Mouse (Mus musculus) kidney, embryonic 16.5 days (tissue): ENCODE data around the gene Dlg2. TPM values are rescaled to one million over a fixed set of nuclear protein-coding genes. Genes with fewer than 3 reads are reported as not detected.

Experiments used
- ATAC-seq: fragments of 200-750 bp; cut with Nextera tagmentation; 2 replicates; pipeline ENCODE4 v1.8.0; 2017; ENCODE audit warnings: moderate TSS enrichment; ENCODE audit not compliant: low FRiP score, low TSS enrichment
- H3K27ac ChIP-seq: fragments of 300-500 bp; sonication (generic); 2 replicates; pipeline ENCODE4 v1.5.1; 2014; ENCODE audit warnings: low read length
- H3K27me3 ChIP-seq: fragments of 300-500 bp; sonication (generic); 2 replicates; pipeline ENCODE4 v1.6.1; 2014; ENCODE audit warnings: low read length, control low read depth, mixed read lengths; ENCODE audit not compliant: insufficient read depth
- H3K36me3 ChIP-seq: fragments of 300-500 bp; sonication (generic); 2 replicates; pipeline ENCODE4 v1.6.1; 2014; ENCODE audit warnings: low read length, control low read depth, mixed read lengths; ENCODE audit not compliant: insufficient read depth
- H3K4me1 ChIP-seq: fragments of 300-500 bp; sonication (generic); 2 replicates; pipeline ENCODE4 v1.6.1; 2014; ENCODE audit warnings: low read length, control low read depth, mixed read lengths; ENCODE audit not compliant: insufficient read depth
- H3K4me2 ChIP-seq: fragments of 300-500 bp; sonication (generic); replicated peaks from 2 replicates; pipeline ENCODE4 v1.6.1; 2014; ENCODE audit warnings: low read depth, low read length
- H3K4me3 ChIP-seq: fragments of 300-500 bp; sonication (generic); 2 replicates; pipeline ENCODE4 v1.5.1; 2014; ENCODE audit warnings: mild to moderate bottlenecking, low read length
- H3K9ac ChIP-seq: fragments of 300-500 bp; sonication (generic); replicated peaks from 2 replicates; pipeline ENCODE4 v1.6.1; 2014; ENCODE audit warnings: low read length
- H3K9me3 ChIP-seq: fragments of 300-500 bp; sonication (generic); 2 replicates; pipeline ENCODE4 v1.6.1; 2016; ENCODE audit warnings: low read length, control low read depth
- WGBS: fragments of 180-500 bp; shearing (Covaris S2); extraction: QIAGEN DNeasy Blood & Tissue Kit; methylation state at CpG from one replicate; pipeline ENCODE4 v1.1.7; 2014; 5-methylcytosine and 5-hydroxymethylcytosine counted together
- polyA plus RNA-seq: library from polyadenylated mRNA; unstranded; fragments of >200 nt; fragmentation: Nextera tagmentation; extraction: Ambion mirVana; gene quantifications from 2 replicates; pipeline ENCODE4 v1.2.1, GENCODE M21; 2015

Dlg2 gene
- polyA plus RNA-seq, 1 experiment from 2014 or later = 1.0 TPM

DNA sequence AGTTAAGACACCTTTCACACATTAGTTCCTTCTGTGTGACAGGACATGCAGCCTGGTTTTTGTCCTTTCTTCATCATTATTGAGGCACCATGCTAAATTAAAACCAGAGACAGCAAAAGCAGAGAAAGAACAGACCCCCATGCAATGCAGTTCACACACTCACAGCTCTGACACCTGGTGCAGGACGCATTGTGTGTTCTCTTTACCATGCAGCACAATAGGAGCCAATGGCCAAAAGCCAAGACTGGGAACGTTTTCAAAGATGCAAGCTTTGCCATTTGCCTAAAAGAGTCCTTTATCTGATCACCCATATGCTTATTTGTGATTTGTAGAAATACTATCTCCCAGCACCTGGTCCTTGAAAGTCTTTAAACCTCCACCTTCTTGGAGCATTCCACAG lies 1824.6 kb downstream of the Dlg2 start:
- H3K4me1 ChIP-seq = no peaks in the 10 kb centered on the region
- ATAC-seq = no peak
- H3K27me3 ChIP-seq = no peaks in the 10 kb centered on the region
- no peaks in the 10 kb centered on the region for H3K9me3 ChIP-seq
- 53% methylated on average over 2 of the region's 2 CpGs for WGBS
- H3K4me3 ChIP-seq = no peak overlapping the region
- no peaks in the 10 kb centered on the region for H3K36me3 ChIP-seq
- no peak overlapping the region for H3K4me2 ChIP-seq
- H3K9ac ChIP-seq = no peak overlapping the region
- no peak overlapping the region for H3K27ac ChIP-seq

DNA sequence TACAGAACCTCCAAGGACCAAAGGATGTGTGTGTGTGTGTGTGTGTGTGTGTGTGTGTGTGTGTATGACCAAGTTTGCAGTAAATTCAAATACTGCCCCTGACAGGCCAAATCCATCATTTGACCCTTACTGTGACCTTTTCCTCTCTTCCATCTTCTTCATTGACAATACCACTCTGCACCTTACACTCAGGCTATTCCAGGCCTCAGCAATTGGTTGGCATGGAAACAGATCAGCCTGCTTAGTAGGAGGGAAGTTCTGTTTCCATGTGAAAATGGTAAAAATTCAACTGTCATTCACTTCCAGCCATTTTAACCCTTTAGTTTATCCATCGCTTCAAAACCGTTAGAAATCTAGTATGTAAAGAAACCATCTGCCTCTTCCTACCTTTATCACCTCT lies 1831.2 kb downstream of the Dlg2 start:
- H3K4me1 ChIP-seq = no peaks in the 10 kb centered on the region
- no peaks in the 10 kb centered on the region for H3K36me3 ChIP-seq
- ATAC-seq = no peak
- 97% methylated on average over 2 of the region's 2 CpGs for WGBS
- no peak overlapping the region for H3K4me3 ChIP-seq
- H3K4me2 ChIP-seq = no peak overlapping the region
- no peaks in the 10 kb centered on the region for H3K9me3 ChIP-seq
- H3K9ac ChIP-seq = no peak overlapping the region
- no peaks in the 10 kb centered on the region for H3K27me3 ChIP-seq
- no peak overlapping the region for H3K27ac ChIP-seq

DNA sequence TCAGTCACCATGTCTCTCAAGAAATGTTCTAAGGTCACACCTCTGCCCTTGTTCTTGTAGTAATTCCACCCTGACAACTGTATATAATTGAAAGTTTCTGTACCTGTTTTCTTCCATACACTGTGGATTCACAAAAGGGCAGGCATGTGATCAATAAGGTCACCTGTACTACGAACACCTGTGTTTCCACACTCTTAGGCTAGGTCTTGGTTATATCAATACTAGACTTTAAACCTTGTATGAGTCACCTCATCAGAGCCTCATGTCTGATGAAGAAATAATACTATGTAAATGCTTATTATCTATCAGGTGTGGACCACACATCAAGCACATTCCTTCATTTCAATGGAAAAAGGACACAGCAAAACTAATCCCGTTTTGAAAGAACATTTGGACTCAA lies 1831.7 kb downstream of the Dlg2 start:
- Histone ChIP-seq H3K4me2 (no peak overlapping the region), H3K9me3 (no peaks in the 10 kb centered on the region), H3K27me3 (no peaks in the 10 kb centered on the region), H3K4me1 (no peaks in the 10 kb centered on the region), H3K36me3 (no peaks in the 10 kb centered on the region), H3K4me3 (no peak overlapping the region), H3K9ac (no peak overlapping the region), H3K27ac (no peak overlapping the region)
- 82% methylated on average over 2 of the region's 2 CpGs for WGBS
- ATAC-seq = no peak

DNA sequence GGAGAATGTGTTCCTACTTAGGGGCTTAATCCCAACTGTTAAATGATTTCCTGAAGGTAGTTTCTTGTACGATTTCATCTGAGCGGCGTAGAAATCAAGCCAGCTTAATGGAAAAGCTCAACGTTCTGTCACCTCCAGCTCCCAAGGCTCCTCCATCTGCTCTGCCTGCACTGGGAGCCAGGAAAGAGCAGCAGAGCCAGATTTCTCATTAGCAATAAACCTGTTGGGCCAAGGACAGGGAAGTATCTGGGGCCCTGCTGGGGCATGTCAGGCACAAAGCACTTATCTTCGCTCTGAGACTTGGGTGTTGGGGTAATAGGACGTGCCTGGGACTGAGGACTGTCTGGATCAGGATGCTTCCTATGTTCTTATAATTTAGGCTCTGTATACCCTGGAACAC lies 1839.9 kb downstream of the Dlg2 start:
- H3K36me3 ChIP-seq = no peaks in the 10 kb centered on the region
- no peak overlapping the region for H3K27ac ChIP-seq
- no peak overlapping the region for H3K4me3 ChIP-seq
- H3K9ac ChIP-seq = no peak overlapping the region
- no peaks in the 10 kb centered on the region for H3K4me1 ChIP-seq
- no peaks in the 10 kb centered on the region; the same call in 1 of the 2 replicates for H3K9me3 ChIP-seq
- whole genome bisulfite sequencing = 87% methylated on average over 6 of the region's 6 CpGs
- H3K4me2 ChIP-seq = no peak overlapping the region
- no peaks in the 10 kb centered on the region for H3K27me3 ChIP-seq
- ATAC-seq = no peak

DNA sequence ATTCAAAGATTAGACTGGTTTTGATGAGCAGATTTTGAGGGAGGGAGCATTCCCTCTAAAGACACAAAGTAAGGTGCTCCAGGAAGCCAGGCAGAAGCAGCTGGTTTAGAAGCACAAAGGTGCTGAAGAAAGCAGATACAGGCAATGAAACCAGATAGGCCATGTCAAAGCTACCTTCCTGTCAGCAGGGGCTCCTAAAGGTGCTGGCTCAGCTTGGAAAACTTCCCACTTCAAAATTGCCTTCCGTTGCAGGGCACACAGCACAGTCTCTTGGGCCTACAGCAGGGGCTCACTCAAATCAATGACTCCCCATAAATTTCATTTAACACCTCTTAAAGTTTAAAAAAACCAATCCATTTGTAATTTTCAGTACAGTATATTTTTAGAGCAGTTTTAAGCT lies 1843.0 kb downstream of the Dlg2 start:
- H3K27me3 ChIP-seq = no peaks in the 10 kb centered on the region
- no peak overlapping the region for H3K27ac ChIP-seq
- no peak overlapping the region for H3K4me2 ChIP-seq
- no peaks in the 10 kb centered on the region for H3K4me1 ChIP-seq
- H3K36me3 ChIP-seq = no peaks in the 10 kb centered on the region
- ATAC-seq = no peak
- WGBS = 56% methylated on average over 1 of the region's 1 CpGs
- no peak overlapping the region for H3K4me3 ChIP-seq
- no peaks in the 10 kb centered on the region; the same call in 1 of the 2 replicates for H3K9me3 ChIP-seq
- no peak overlapping the region for H3K9ac ChIP-seq

DNA sequence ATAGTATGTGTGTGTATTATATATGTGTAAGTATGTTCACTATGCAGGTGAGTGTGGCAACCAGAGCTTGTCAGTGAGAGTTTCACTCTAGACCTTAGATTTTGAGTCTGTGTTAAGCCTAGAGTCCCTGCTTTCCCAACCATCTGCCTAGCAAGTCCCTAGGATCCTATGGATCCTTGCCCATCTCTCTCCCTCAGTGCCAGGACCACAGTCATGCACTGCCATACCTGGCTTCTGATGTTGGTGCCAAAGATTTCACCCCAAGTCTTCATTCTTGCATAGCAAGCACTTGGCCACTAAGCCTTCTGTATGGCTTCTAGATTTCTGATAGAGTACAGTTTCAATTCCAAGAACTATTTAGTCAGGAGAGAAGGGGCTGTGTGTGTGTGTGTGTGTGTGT lies 1843.7 kb downstream of the Dlg2 start:
- no peak for ATAC-seq
- Histone ChIP-seq H3K36me3 (no peaks in the 10 kb centered on the region), H3K9ac (no peak overlapping the region), H3K4me1 (no peaks in the 10 kb centered on the region), H3K9me3 (no peaks in the 10 kb centered on the region), H3K4me2 (no peak overlapping the region), H3K4me3 (no peak overlapping the region), H3K27me3 (no peaks in the 10 kb centered on the region), H3K27ac (no peak overlapping the region)

DNA sequence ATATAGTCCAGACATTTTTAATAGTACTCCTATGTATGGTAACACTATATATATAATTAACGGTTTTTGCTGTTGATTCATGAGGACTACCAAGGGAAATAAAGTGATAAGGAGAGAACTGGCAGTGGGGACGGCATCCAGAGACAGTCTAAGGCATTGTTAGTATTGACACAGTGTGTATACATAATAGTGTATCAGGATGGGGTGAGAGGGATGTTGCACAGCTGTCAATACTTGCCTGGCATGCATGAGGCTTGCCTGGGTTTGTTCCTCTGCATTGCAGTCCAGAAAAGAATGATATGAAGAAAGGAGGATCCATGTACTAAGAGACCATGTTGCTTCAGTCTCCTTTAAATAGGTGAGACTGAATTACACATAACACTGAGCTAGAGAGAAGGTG lies 1845.3 kb downstream of the Dlg2 start:
- WGBS = 75% methylated on average over 2 of the region's 2 CpGs
- no peak overlapping the region for H3K27ac ChIP-seq
- ATAC-seq = no peak
- H3K9ac ChIP-seq = no peak overlapping the region
- no peak overlapping the region for H3K4me3 ChIP-seq
- no peaks in the 10 kb centered on the region for H3K9me3 ChIP-seq
- no peaks in the 10 kb centered on the region for H3K27me3 ChIP-seq
- H3K4me1 ChIP-seq = no peaks in the 10 kb centered on the region
- no peaks in the 10 kb centered on the region for H3K36me3 ChIP-seq
- no peak overlapping the region for H3K4me2 ChIP-seq

DNA sequence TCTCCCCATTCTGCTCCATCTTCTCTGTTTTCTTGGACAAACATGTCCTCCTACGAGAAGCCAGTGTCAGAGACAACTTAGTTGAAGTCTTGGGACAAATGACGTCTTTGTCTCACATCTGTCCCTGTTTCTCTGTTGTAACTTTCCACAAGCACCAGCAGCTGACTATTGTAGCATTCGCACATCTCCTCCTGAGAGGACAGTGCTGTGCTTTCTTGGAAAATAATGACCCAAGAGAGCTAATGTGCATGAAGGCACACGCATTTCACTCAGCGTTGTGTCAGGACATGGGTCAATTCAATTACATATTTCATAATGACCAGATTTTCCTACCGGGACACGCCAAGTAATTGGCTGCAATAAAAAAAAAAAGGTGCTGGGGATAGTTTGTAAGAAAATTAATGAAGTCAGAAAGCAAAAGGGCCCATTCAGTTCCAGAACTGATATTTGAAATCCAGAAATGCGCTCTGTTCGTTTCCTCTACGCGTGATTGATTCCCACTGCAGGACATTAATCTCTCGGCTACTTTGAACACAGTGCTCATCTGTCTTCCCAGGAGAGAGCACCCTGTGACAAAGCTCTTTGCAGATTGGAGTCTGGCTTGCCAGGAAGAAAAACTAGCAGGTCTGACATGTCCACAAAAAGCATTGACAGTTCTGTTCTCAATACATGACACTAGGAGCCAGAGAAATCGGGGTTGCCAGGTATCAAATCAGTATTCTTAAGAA lies 1846.0 kb downstream of the Dlg2 start:
- no peak overlapping the region for H3K27ac ChIP-seq
- H3K9me3 ChIP-seq = no peaks in the 10 kb centered on the region
- H3K4me1 ChIP-seq = no peaks in the 10 kb centered on the region
- ATAC-seq = no peak
- no peaks in the 10 kb centered on the region for H3K27me3 ChIP-seq
- no peak overlapping the region for H3K4me2 ChIP-seq
- H3K36me3 ChIP-seq = no peaks in the 10 kb centered on the region
- H3K9ac ChIP-seq = no peak overlapping the region
- H3K4me3 ChIP-seq = no peak overlapping the region
- WGBS = 58% methylated on average over 13 of the region's 13 CpGs

DNA sequence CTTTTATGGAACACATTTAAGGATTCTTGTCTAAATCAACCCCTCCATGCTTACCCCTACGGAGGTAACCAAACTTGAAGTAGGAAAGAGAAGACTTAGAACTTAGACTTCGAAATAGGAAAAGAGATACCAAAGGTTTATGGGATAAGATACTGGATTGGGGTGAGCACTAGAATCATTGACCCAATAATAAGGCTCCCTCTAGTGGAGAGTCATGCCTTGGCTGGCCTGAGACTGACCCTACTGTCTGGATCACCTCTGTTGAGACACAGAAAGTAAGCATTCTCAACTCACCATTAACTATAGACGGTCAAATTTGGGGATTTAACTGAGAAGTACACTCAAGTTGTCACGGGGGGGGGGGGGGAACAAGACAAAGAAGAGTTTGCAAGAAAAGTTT lies 1847.2 kb downstream of the Dlg2 start:
- H3K4me2 ChIP-seq = no peak overlapping the region
- 48% methylated on average over 4 of the region's 4 CpGs for WGBS
- no peaks in the 10 kb centered on the region for H3K9me3 ChIP-seq
- no peak overlapping the region for H3K27ac ChIP-seq
- H3K4me1 ChIP-seq = no peaks in the 10 kb centered on the region
- no peak overlapping the region for H3K4me3 ChIP-seq
- H3K36me3 ChIP-seq = no peaks in the 10 kb centered on the region
- no peak overlapping the region for H3K9ac ChIP-seq
- 0 out of 2 replicates have a peak, but pooled peaks have one; percentile 59 for ATAC-seq
- no peaks in the 10 kb centered on the region for H3K27me3 ChIP-seq

DNA sequence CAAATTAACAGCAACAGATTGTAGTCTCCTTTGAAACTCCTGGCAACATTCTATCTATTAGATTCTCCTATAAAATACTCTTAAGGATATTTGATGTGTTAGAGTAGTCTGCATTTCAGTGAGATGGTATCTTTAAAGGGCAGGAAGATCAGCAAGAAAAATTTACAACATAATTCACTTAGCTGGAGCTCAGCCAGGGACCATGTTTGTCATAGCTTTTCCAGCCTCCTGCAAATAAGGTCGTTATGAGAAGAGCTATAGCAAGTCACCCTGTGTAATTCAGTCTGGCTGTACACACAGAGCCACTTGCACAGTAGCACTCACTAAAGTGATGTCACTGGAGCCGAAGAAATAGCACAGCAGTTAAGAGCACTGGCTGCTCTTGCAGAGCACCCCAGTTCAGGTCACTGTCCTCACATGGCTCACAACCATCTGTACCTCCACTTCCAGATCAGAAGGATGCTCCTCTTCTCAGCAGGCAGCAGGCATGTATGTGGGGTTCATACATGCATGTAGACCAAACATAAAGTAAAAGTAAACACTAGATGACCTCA lies 1850.9 kb downstream of the Dlg2 start:
- no peaks in the 10 kb centered on the region for H3K9me3 ChIP-seq
- WGBS = 23% methylated on average over 2 of the region's 2 CpGs
- no peak overlapping the region for H3K27ac ChIP-seq
- no peak overlapping the region for H3K4me3 ChIP-seq
- no peak for ATAC-seq
- H3K4me1 ChIP-seq = no peaks in the 10 kb centered on the region
- H3K27me3 ChIP-seq = no peaks in the 10 kb centered on the region
- no peak overlapping the region for H3K4me2 ChIP-seq
- H3K9ac ChIP-seq = no peak overlapping the region
- H3K36me3 ChIP-seq = no peaks in the 10 kb centered on the region
